Mouse (Mus musculus): ENCODE measurements at regions not wholly inside any gene's neighbourhood (a gene's known extent, or its start where the extent isn't known, plus 50 kb on each side); places are given as distances from the start of the nearest gene placed in this dataset.

- no peaks in the 10 kb centered on the region for H3K9me3 ChIP-seq (replicated peaks)
- H3K36me3 ChIP-seq = no peaks in the 10 kb centered on the region
- H3K27me3 ChIP-seq = no peaks in the 10 kb centered on the region
- no peak overlapping the region for H3K4me3 ChIP-seq
- no peak overlapping the region for H3K4me2 ChIP-seq
- H3K27ac ChIP-seq = no peak overlapping the region
- H3K4me1 ChIP-seq (replicated peaks) = no peaks in the 10 kb centered on the region
- ATAC-seq (replicated peaks; ENCODE audit: insufficient number of reproducible peaks, insufficient read depth, low FRiP score, low read depth) = no peak
- H3K9ac ChIP-seq = no peak overlapping the region
- 57% methylated on average over 1 of the region's 1 CpGs for WGBS
Observed at GRCm38 (mm10) chr13:107378076-107378475, 356.1 kb upstream of the Kif2a start.

GRCm38 (mm10) chr13:107372666-107373065 lies 350.7 kb upstream of the Kif2a start:
- Histone ChIP-seq H3K4me1 (replicated peaks) (peaks cover 2% of the 10 kb centered on the region; the same call in 1 of the 2 replicates), H3K4me3 (no peak overlapping the region), H3K27me3 (no peaks in the 10 kb centered on the region), H3K27ac (no peak overlapping the region), H3K4me2 (no peak overlapping the region), H3K36me3 (no peaks in the 10 kb centered on the region), H3K9me3 (replicated peaks) (no peaks in the 10 kb centered on the region), H3K9ac (no peak overlapping the region)
- WGBS = 84% methylated on average over 3 of the region's 3 CpGs
- no peak for ATAC-seq (replicated peaks; ENCODE audit: insufficient number of reproducible peaks, insufficient read depth, low FRiP score, low read depth)

GRCm38 (mm10) chr13:107371616-107372582 lies 350.0 kb upstream of the Kif2a start:
- ATAC-seq (replicated peaks; ENCODE audit: insufficient number of reproducible peaks, insufficient read depth, low FRiP score, low read depth) = no peak; the same call in 1 of the 2 replicates
- peaks cover 2% of the 10 kb centered on the region; the same call in 1 of the 2 replicates for H3K4me1 ChIP-seq (replicated peaks)
- no peaks in the 10 kb centered on the region for H3K36me3 ChIP-seq
- H3K9ac ChIP-seq = no peak overlapping the region
- no peaks in the 10 kb centered on the region for H3K9me3 ChIP-seq (replicated peaks)
- peak overlapping the region; percentile 29; the same call in 1 of the 2 replicates for H3K4me2 ChIP-seq
- H3K27me3 ChIP-seq = no peaks in the 10 kb centered on the region
- WGBS = 32% methylated on average over 17 of the region's 17 CpGs
- H3K27ac ChIP-seq = no peak overlapping the region
- no peak overlapping the region for H3K4me3 ChIP-seq

GRCm38 (mm10) chr13:107367639-107368038 lies 345.7 kb upstream of the Kif2a start:
- H3K9ac ChIP-seq = no peak overlapping the region
- no peaks in the 10 kb centered on the region for H3K9me3 ChIP-seq (replicated peaks)
- H3K4me1 ChIP-seq (replicated peaks) = peaks cover 2% of the 10 kb centered on the region; the same call in 1 of the 2 replicates
- H3K36me3 ChIP-seq = no peaks in the 10 kb centered on the region
- no peak for ATAC-seq (replicated peaks; ENCODE audit: insufficient number of reproducible peaks, insufficient read depth, low FRiP score, low read depth)
- H3K27me3 ChIP-seq = no peaks in the 10 kb centered on the region
- H3K4me3 ChIP-seq = no peak overlapping the region
- H3K4me2 ChIP-seq = no peak overlapping the region
- 86% methylated on average over 9 of the region's 9 CpGs for WGBS
- H3K27ac ChIP-seq = no peak overlapping the region

- ATAC-seq (replicated peaks; ENCODE audit: insufficient number of reproducible peaks, insufficient read depth, low FRiP score, low read depth) = no peak
- Histone ChIP-seq H3K4me1 (replicated peaks) (no peaks in the 10 kb centered on the region), H3K27me3 (no peaks in the 10 kb centered on the region), H3K9me3 (replicated peaks) (no peaks in the 10 kb centered on the region), H3K4me3 (no peak overlapping the region), H3K27ac (no peak overlapping the region), H3K36me3 (no peaks in the 10 kb centered on the region), H3K4me2 (no peak overlapping the region), H3K9ac (no peak overlapping the region)
- WGBS = 75% methylated on average over 6 of the region's 6 CpGs
Observed at GRCm38 (mm10) chr13:107365766-107366165, 343.8 kb upstream of the Kif2a start.

GRCm38 (mm10) chr13:107365241-107365640 lies 343.3 kb upstream of the Kif2a start:
- Histone ChIP-seq H3K4me3 (no peak overlapping the region), H3K36me3 (no peaks in the 10 kb centered on the region), H3K27ac (no peak overlapping the region), H3K27me3 (no peaks in the 10 kb centered on the region), H3K9me3 (replicated peaks) (no peaks in the 10 kb centered on the region), H3K4me2 (no peak overlapping the region), H3K4me1 (replicated peaks) (no peaks in the 10 kb centered on the region), H3K9ac (no peak overlapping the region)
- 72% methylated on average over 7 of the region's 7 CpGs for WGBS
- ATAC-seq (replicated peaks; ENCODE audit: insufficient number of reproducible peaks, insufficient read depth, low FRiP score, low read depth) = no peak

- H3K27me3 ChIP-seq = no peaks in the 10 kb centered on the region
- no peaks in the 10 kb centered on the region for H3K9me3 ChIP-seq (replicated peaks)
- ATAC-seq (replicated peaks; ENCODE audit: insufficient number of reproducible peaks, insufficient read depth, low FRiP score, low read depth) = no peak
- H3K36me3 ChIP-seq = no peaks in the 10 kb centered on the region
- no peaks in the 10 kb centered on the region for H3K4me1 ChIP-seq (replicated peaks)
- no peak overlapping the region for H3K9ac ChIP-seq
- WGBS = 65% methylated on average over 8 of the region's 8 CpGs
- H3K27ac ChIP-seq = no peak overlapping the region
- H3K4me3 ChIP-seq = no peak overlapping the region
- no peak overlapping the region for H3K4me2 ChIP-seq
Observed at GRCm38 (mm10) chr13:107362806-107363687, 341.1 kb upstream of the Kif2a start.

- H3K27ac ChIP-seq = no peak overlapping the region
- no peak overlapping the region for H3K4me3 ChIP-seq
- H3K4me1 ChIP-seq (replicated peaks) = no peaks in the 10 kb centered on the region
- H3K9me3 ChIP-seq (replicated peaks) = no peaks in the 10 kb centered on the region
- 72% methylated on average over 11 of the region's 11 CpGs for WGBS
- no peak for ATAC-seq (replicated peaks; ENCODE audit: insufficient number of reproducible peaks, insufficient read depth, low FRiP score, low read depth)
- H3K4me2 ChIP-seq = no peak overlapping the region
- H3K9ac ChIP-seq = no peak overlapping the region
- H3K36me3 ChIP-seq = no peaks in the 10 kb centered on the region
- H3K27me3 ChIP-seq = no peaks in the 10 kb centered on the region
Observed at GRCm38 (mm10) chr13:107340802-107341364, 319.0 kb upstream of the Kif2a start.

- Histone ChIP-seq H3K27me3 (no peaks in the 10 kb centered on the region), H3K4me1 (replicated peaks) (no peaks in the 10 kb centered on the region), H3K27ac (no peak overlapping the region), H3K9ac (no peak overlapping the region), H3K36me3 (no peaks in the 10 kb centered on the region), H3K9me3 (replicated peaks) (no peaks in the 10 kb centered on the region), H3K4me3 (no peak overlapping the region), H3K4me2 (no peak overlapping the region)
- ATAC-seq (replicated peaks; ENCODE audit: insufficient number of reproducible peaks, insufficient read depth, low FRiP score, low read depth) = no peak
- 89% methylated on average over 12 of the region's 12 CpGs for WGBS
Observed at GRCm38 (mm10) chr13:107338111-107338510, 316.2 kb upstream of the Kif2a start.

GRCm38 (mm10) chr13:107337111-107337510 lies 315.2 kb upstream of the Kif2a start:
- H3K27ac ChIP-seq = no peak overlapping the region
- no peaks in the 10 kb centered on the region for H3K4me1 ChIP-seq (replicated peaks)
- 70% methylated on average over 10 of the region's 10 CpGs for WGBS
- no peaks in the 10 kb centered on the region for H3K36me3 ChIP-seq
- H3K27me3 ChIP-seq = no peaks in the 10 kb centered on the region
- H3K9ac ChIP-seq = no peak overlapping the region
- no peak overlapping the region for H3K4me3 ChIP-seq
- no peak for ATAC-seq (replicated peaks; ENCODE audit: insufficient number of reproducible peaks, insufficient read depth, low FRiP score, low read depth)
- no peak overlapping the region for H3K4me2 ChIP-seq
- no peaks in the 10 kb centered on the region for H3K9me3 ChIP-seq (replicated peaks)

- 62% methylated on average over 5 of the region's 5 CpGs for WGBS
- H3K27ac ChIP-seq = no peak overlapping the region
- no peak overlapping the region for H3K9ac ChIP-seq
- H3K9me3 ChIP-seq (replicated peaks) = no peaks in the 10 kb centered on the region
- H3K36me3 ChIP-seq = no peaks in the 10 kb centered on the region
- H3K27me3 ChIP-seq = no peaks in the 10 kb centered on the region
- no peak for ATAC-seq (replicated peaks; ENCODE audit: insufficient number of reproducible peaks, insufficient read depth, low FRiP score, low read depth)
- H3K4me3 ChIP-seq = no peak overlapping the region
- no peaks in the 10 kb centered on the region for H3K4me1 ChIP-seq (replicated peaks)
- H3K4me2 ChIP-seq = no peak overlapping the region
Observed at GRCm38 (mm10) chr13:107329348-107329747, 307.4 kb upstream of the Kif2a start.
